Mouse (Mus musculus) layer of hippocampus, adult 2 months (tissue): Measurements from ENCODE around the gene Mettl24. TPM values are rescaled to one million over a fixed set of nuclear protein-coding genes. Genes with fewer than 3 reads are reported as not detected.

Source experiments
- DNase-seq, 2 experiments: peaks; one replicate each; pipeline ENCODE4 v3.0.0; 2022; ENCODE audit warnings: low spot score in 2 of 2
- H3K27ac ChIP-seq: fragments of 200-600 bp; 2 replicates; pipeline ENCODE4 v1.8.1; 2022
- H3K4me3 ChIP-seq: fragments of 200-600 bp; 2 replicates; pipeline ENCODE4 v1.8.1; 2022; ENCODE audit warnings: mild to moderate bottlenecking
- CTCF ChIP-seq: fragments of 200-600 bp; conservative IDR thresholded peaks from 2 replicates; pipeline ENCODE4 v1.8.1; 2022; ENCODE audit warnings: antibody characterized with exemption, mild to moderate bottlenecking, moderate library complexity
- total RNA-seq, 2 experiments: library from RNA; stranded (reverse); gene quantifications; 2 replicates each; pipeline ENCODE4 v1.2.3; 2021

Mettl24 gene
- total RNA-seq, 2 experiments from 2014 or later: 2.0 to 2.8 TPM

GRCm38 (mm10) chr10:40665270-40665669, 17.8 kb upstream of the Mettl24 start:
- Histone ChIP-seq H3K27ac (no peak overlapping the region), H3K4me3 (no peak overlapping the region)
- no peak for DNase-seq
- no peak for TF ChIP-seq CTCF

- H3K4me3 ChIP-seq: no peak overlapping the region
- no peak for DNase-seq
- TF ChIP-seq CTCF: no peak
Observed at GRCm38 (mm10) chr10:40666943-40667342, 16.1 kb upstream of the Mettl24 start.

GRCm38 (mm10) chr10:40668640-40669039, 14.4 kb upstream of the Mettl24 start:
- no peak for DNase-seq
- Histone ChIP-seq H3K4me3 (no peak overlapping the region), H3K27ac (no peak overlapping the region)
- no peak for TF ChIP-seq CTCF

More at GRCm38 (mm10) chr10:40666943-40667342, 16.1 kb upstream of the Mettl24 start:
- H3K27ac ChIP-seq: no peak overlapping the region

- Histone ChIP-seq H3K27ac (peak overlapping the region; percentile 87), H3K4me3 (no peak overlapping the region)
- no peak for DNase-seq
- no peak for TF ChIP-seq CTCF
Observed at GRCm38 (mm10) chr10:40672587-40673296, 10.3 kb upstream of the Mettl24 start.

GRCm38 (mm10) chr10:40673297-40673665, 9.8 kb upstream of the Mettl24 start:
- TF ChIP-seq CTCF: no peak
- H3K4me3 ChIP-seq: no peak overlapping the region
- H3K27ac ChIP-seq: peak overlapping the region; percentile 87
- no peak for DNase-seq

- no peak for DNase-seq
- Histone ChIP-seq H3K4me3 (no peak overlapping the region), H3K27ac (peak overlapping the region; percentile 87)
- no peak for TF ChIP-seq CTCF
Observed at GRCm38 (mm10) chr10:40674151-40674550, 8.9 kb upstream of the Mettl24 start.

GRCm38 (mm10) chr10:40675921-40676320, 7.2 kb upstream of the Mettl24 start:
- H3K27ac ChIP-seq: no peak overlapping the region
- TF ChIP-seq CTCF: no peak
- no peak overlapping the region for H3K4me3 ChIP-seq
- DNase-seq: no peak

- H3K27ac ChIP-seq: peak overlapping the region; percentile 51
- peak; percentile 63 for TF ChIP-seq CTCF
- no peak for DNase-seq
- no peak overlapping the region for H3K4me3 ChIP-seq
Observed at GRCm38 (mm10) chr10:40678477-40678876, 4.6 kb upstream of the Mettl24 start.

GRCm38 (mm10) chr10:40682470-40682869, 612 bp upstream of the Mettl24 start:
- H3K4me3 ChIP-seq: no peak overlapping the region
- TF ChIP-seq CTCF: no peak
- DNase-seq: peak; percentile 71 to 90
- peak overlapping the region; percentile 99 for H3K27ac ChIP-seq

- H3K27ac ChIP-seq: peak overlapping the region; percentile 99
- peak overlapping the region; percentile 62 for H3K4me3 ChIP-seq
- no peak for DNase-seq
- no peak for TF ChIP-seq CTCF
Observed at GRCm38 (mm10) chr10:40683868-40684253, 779 bp downstream of the Mettl24 start.

- no peak for TF ChIP-seq CTCF
- DNase-seq: peak; percentile 38 to 52
- Histone ChIP-seq H3K4me3 (no peak overlapping the region), H3K27ac (peak overlapping the region; percentile 99)
Observed at GRCm38 (mm10) chr10:40684326-40684725, 1.2 kb downstream of the Mettl24 start.

GRCm38 (mm10) chr10:40685641-40686040, 2.6 kb downstream of the Mettl24 start:
- Histone ChIP-seq H3K27ac (peak overlapping the region; percentile 99), H3K4me3 (no peak overlapping the region)
- DNase-seq: no peak
- TF ChIP-seq CTCF: no peak

- TF ChIP-seq CTCF: no peak
- Histone ChIP-seq H3K4me3 (no peak overlapping the region), H3K27ac (peak overlapping the region; percentile 99)
- no peak for DNase-seq
Observed at GRCm38 (mm10) chr10:40686976-40687375, 3.9 kb downstream of the Mettl24 start.

GRCm38 (mm10) chr10:40687407-40687806, 4.3 kb downstream of the Mettl24 start:
- no peak for TF ChIP-seq CTCF
- DNase-seq: no peak
- no peak overlapping the region for H3K4me3 ChIP-seq
- peak overlapping the region; percentile 99 for H3K27ac ChIP-seq
